In genomic region chr19:22222520-22222919, GRCm38 (mm10) we compare ENCODE assay signal across 25 mouse cellular contexts.
DNase-seq lines count a peak whose midpoint lies in the region; ATAC-seq and TF ChIP-seq lines count a peak whose summit lies in the region.
"Had no signal": no experiment of that assay in that cellular context is flagged by ENCODE, and none has a peak within 500 bp of the region (broad histone marks: within the 10 kb centered on the region; RNA-seq: fewer than 3 reads in every experiment).

No protein-coding gene starts in this region.

- H3K4me2 ChIP-seq in forebrain, embryonic 12.5 days = no peak overlapping the region
- no peak overlapping the region for H3K4me2 ChIP-seq in forebrain, embryonic 11.5 days (ENCODE audit: low read depth, low read length, severe bottlenecking)
- H3K4me2 ChIP-seq in midbrain, embryonic 12.5 days (replicated peaks) = no peak overlapping the region
- no peak overlapping the region for H3K4me2 ChIP-seq in midbrain, embryonic 16.5 days (ENCODE audit: low read length)
- H3K4me2 ChIP-seq in hindbrain, embryonic 15.5 days = no peak overlapping the region
- H3K4me2 ChIP-seq in midbrain, postnatal 0 days (ENCODE audit: low read depth, low read length, poor library complexity, severe bottlenecking) = no peak overlapping the region
- H3K4me2 ChIP-seq: embryonic facial prominence, embryonic 13.5 days; liver, embryonic 15.5 days had no signal

- H3K9ac ChIP-seq in forebrain, embryonic 12.5 days = no peak overlapping the region
- no peak overlapping the region for H3K9ac ChIP-seq in forebrain, embryonic 11.5 days (ENCODE audit: low read length)
- H3K9ac ChIP-seq in midbrain, embryonic 12.5 days (replicated peaks) = no peak overlapping the region
- H3K9ac ChIP-seq in midbrain, embryonic 16.5 days (ENCODE audit: low read depth, low read length) = no peak overlapping the region
- no peak overlapping the region for H3K9ac ChIP-seq in hindbrain, embryonic 15.5 days
- no peak overlapping the region for H3K9ac ChIP-seq in midbrain, postnatal 0 days (replicated peaks; ENCODE audit: low read length, poor library complexity, severe bottlenecking)
- H3K9ac ChIP-seq: embryonic facial prominence, embryonic 13.5 days; liver, embryonic 15.5 days had no signal

- no peak for TF ChIP-seq CTCF in midbrain, postnatal 0 days (IDR thresholded peaks at IDR 0.05)

- WGBS in forebrain, embryonic 12.5 days = 58% methylated on average over 2 of the region's 2 CpGs
- WGBS in forebrain, embryonic 11.5 days = 74% methylated on average over 2 of the region's 2 CpGs
- 41% methylated on average over 2 of the region's 2 CpGs for WGBS in midbrain, embryonic 12.5 days
- 34% methylated on average over 2 of the region's 2 CpGs for WGBS in midbrain, embryonic 16.5 days
- 38% methylated on average over 2 of the region's 2 CpGs for WGBS in hindbrain, embryonic 15.5 days
- 33% methylated on average over 2 of the region's 2 CpGs for WGBS in midbrain, postnatal 0 days

- 0 out of 2 replicates have a peak, but pooled peaks cover 3% of the 10 kb centered on the region for H3K4me1 ChIP-seq in forebrain, embryonic 12.5 days
- H3K4me1 ChIP-seq in forebrain, embryonic 11.5 days (replicated peaks; ENCODE audit: control insufficient read depth, insufficient read depth, low read length) = no peaks in the 10 kb centered on the region
- 0 out of 2 replicates have a peak, but pooled peaks cover 2% of the 10 kb centered on the region for H3K4me1 ChIP-seq in midbrain, embryonic 12.5 days
- H3K4me1 ChIP-seq in midbrain, embryonic 16.5 days (ENCODE audit: control insufficient read depth, insufficient read depth, low read length) = no peaks in the 10 kb centered on the region
- no peaks in the 10 kb centered on the region for H3K4me1 ChIP-seq in hindbrain, embryonic 15.5 days (replicated peaks)
- H3K4me1 ChIP-seq in midbrain, postnatal 0 days (ENCODE audit: insufficient read depth, low read length) = no peaks in the 10 kb centered on the region
- H3K4me1 ChIP-seq: embryonic facial prominence, embryonic 13.5 days; heart, embryonic 10.5 days; limb, embryonic 10.5 days; liver, embryonic 15.5 days had no signal

- no peak overlapping the region for H3K27ac ChIP-seq in forebrain, embryonic 12.5 days
- H3K27ac ChIP-seq in forebrain, embryonic 11.5 days (ENCODE audit: low read depth, low read length) = no peak overlapping the region
- 0 out of 2 replicates have a peak overlapping the region, but pooled peaks have one; percentile 35 for H3K27ac ChIP-seq in midbrain, embryonic 12.5 days (replicated peaks)
- no peak overlapping the region for H3K27ac ChIP-seq in midbrain, embryonic 16.5 days (ENCODE audit: low read length)
- H3K27ac ChIP-seq in hindbrain, embryonic 15.5 days (replicated peaks) = no peak overlapping the region
- H3K27ac ChIP-seq in midbrain, postnatal 0 days (ENCODE audit: low read depth, low read length) = no peak overlapping the region
- H3K27ac ChIP-seq: embryonic facial prominence, embryonic 13.5 days; heart, embryonic 10.5 days; left cerebral cortex, adult 2 months; limb, embryonic 10.5 days; liver, embryonic 15.5 days; macrophage had no signal

- peak; percentile 23; the same call in 1 of the 2 replicates for ATAC-seq in forebrain, embryonic 12.5 days (ENCODE audit: low FRiP score)
- ATAC-seq in forebrain, embryonic 11.5 days (replicated peaks; ENCODE audit: low FRiP score) = no peak
- ATAC-seq in midbrain, embryonic 12.5 days (ENCODE audit: low FRiP score, low read depth) = peak; percentile 52
- ATAC-seq in midbrain, embryonic 16.5 days = no peak
- ATAC-seq in hindbrain, embryonic 15.5 days (ENCODE audit: low FRiP score, low read depth) = peak; percentile 75
- no peak for ATAC-seq in midbrain, postnatal 0 days (ENCODE audit: low FRiP score)
- ATAC-seq: activated CD4-positive, CD25-positive, alpha-beta regulatory T cell, adult 4 months; intestine, embryonic 16.5 days had no signal

- H3K9me3 ChIP-seq in forebrain, embryonic 12.5 days = no peaks in the 10 kb centered on the region
- no peaks in the 10 kb centered on the region for H3K9me3 ChIP-seq in forebrain, embryonic 11.5 days (ENCODE audit: control insufficient read depth, low read length)
- H3K9me3 ChIP-seq in midbrain, embryonic 12.5 days = no peaks in the 10 kb centered on the region
- H3K9me3 ChIP-seq in midbrain, embryonic 16.5 days (replicated peaks; ENCODE audit: control insufficient read depth, low read length, poor library complexity, severe bottlenecking) = no peaks in the 10 kb centered on the region
- H3K9me3 ChIP-seq in hindbrain, embryonic 15.5 days = no peaks in the 10 kb centered on the region
- H3K9me3 ChIP-seq in midbrain, postnatal 0 days (ENCODE audit: low read length) = no peaks in the 10 kb centered on the region
- H3K9me3 ChIP-seq: embryonic facial prominence, embryonic 13.5 days; heart, embryonic 10.5 days; limb, embryonic 10.5 days; liver, embryonic 15.5 days had no signal

- H3K27me3 ChIP-seq in forebrain, embryonic 12.5 days = no peaks in the 10 kb centered on the region
- H3K27me3 ChIP-seq in forebrain, embryonic 11.5 days (ENCODE audit: control insufficient read depth, insufficient read depth, low read length) = no peaks in the 10 kb centered on the region
- no peaks in the 10 kb centered on the region for H3K27me3 ChIP-seq in midbrain, embryonic 12.5 days
- H3K27me3 ChIP-seq in midbrain, embryonic 16.5 days (ENCODE audit: control insufficient read depth, insufficient read depth, low read depth, low read length) = no peaks in the 10 kb centered on the region
- no peaks in the 10 kb centered on the region for H3K27me3 ChIP-seq in hindbrain, embryonic 15.5 days
- H3K27me3 ChIP-seq in midbrain, postnatal 0 days (ENCODE audit: insufficient read depth, low read length) = no peaks in the 10 kb centered on the region
- H3K27me3 ChIP-seq: embryonic facial prominence, embryonic 13.5 days; liver, embryonic 15.5 days had no signal

- H3K4me3 ChIP-seq in forebrain, embryonic 12.5 days (replicated peaks) = no peak overlapping the region
- H3K4me3 ChIP-seq in forebrain, embryonic 11.5 days (ENCODE audit: low read depth, low read length) = no peak overlapping the region
- no peak overlapping the region for H3K4me3 ChIP-seq in midbrain, embryonic 12.5 days
- no peak overlapping the region for H3K4me3 ChIP-seq in midbrain, embryonic 16.5 days (ENCODE audit: low read depth, low read length)
- no peak overlapping the region for H3K4me3 ChIP-seq in hindbrain, embryonic 15.5 days
- no peak overlapping the region for H3K4me3 ChIP-seq in midbrain, postnatal 0 days (ENCODE audit: low read depth, low read length)
- H3K4me3 ChIP-seq: embryonic facial prominence, embryonic 13.5 days; heart, embryonic 10.5 days; left cerebral cortex, adult 2 months; limb, embryonic 10.5 days; liver, embryonic 15.5 days had no signal

- DNase-seq in forebrain, embryonic 11.5 days (ENCODE audit: low spot score) = no peak
- peak; percentile 52 for DNase-seq in midbrain, postnatal 0 days (ENCODE audit: low spot score)
- no peak for DNase-seq in kidney, postnatal 10 days
- no peak for DNase-seq in lung, adult 18-20 months
- DNase-seq: adrenal gland, adult 8-10 months; cerebellum, adult 8-10 months; cerebellum, postnatal 36 days; embryo, embryonic 11 days; gastrocnemius, postnatal 10 days; kidney, adult 9 months; liver; right cerebral cortex, postnatal 4 days; thymus, postnatal 14 days had no signal

- no peaks in the 10 kb centered on the region for H3K36me3 ChIP-seq in forebrain, embryonic 12.5 days (replicated peaks)
- H3K36me3 ChIP-seq in forebrain, embryonic 11.5 days (ENCODE audit: control insufficient read depth, insufficient read depth, low read length) = no peaks in the 10 kb centered on the region
- no peaks in the 10 kb centered on the region for H3K36me3 ChIP-seq in midbrain, embryonic 12.5 days
- no peaks in the 10 kb centered on the region for H3K36me3 ChIP-seq in midbrain, embryonic 16.5 days (ENCODE audit: control insufficient read depth, insufficient read depth, low read length)
- H3K36me3 ChIP-seq in hindbrain, embryonic 15.5 days = no peaks in the 10 kb centered on the region
- H3K36me3 ChIP-seq in midbrain, postnatal 0 days (ENCODE audit: insufficient read depth, low read length) = no peaks in the 10 kb centered on the region
- H3K36me3 ChIP-seq: embryonic facial prominence, embryonic 13.5 days; heart, embryonic 10.5 days; limb, embryonic 10.5 days; liver, embryonic 15.5 days had no signal

Comparison
In these comparisons a context has a peak if more than half of its experiments do, and no peak if none do; other contexts are left out.
1. ATAC-seq: peak in forebrain, embryonic 12.5 days (single experiment), midbrain, embryonic 12.5 days (single experiment) and hindbrain, embryonic 15.5 days (single experiment); none in forebrain, embryonic 11.5 days (single experiment), midbrain, embryonic 16.5 days (single experiment) and midbrain, postnatal 0 days (single experiment).